Mouse (Mus musculus): ENCODE measurements around the gene Crcp. TPM values are rescaled to one million over a fixed set of nuclear protein-coding genes. Genes with fewer than 3 reads are reported as not detected.

Gene Crcp
- polyA plus RNA-seq, 1 experiment: 56.5 TPM

- TF ChIP-seq CTCF (IDR thresholded peaks at IDR 0.05; ENCODE audit: control insufficient read depth, insufficient read depth, insufficient replicate concordance, low read depth, low read length) (no peak), POLR2A (IDR thresholded peaks at IDR 0.05; ENCODE audit: control insufficient read depth, low read depth, low read length) (no peak)
- Histone ChIP-seq H3K36me3 (ENCODE audit: control insufficient read depth, insufficient read depth, low read length) (no peaks in the 10 kb centered on the region), H3K27ac (ENCODE audit: control insufficient read depth, insufficient read depth, low read depth, low read length) (no peak overlapping the region), H3K4me3 (ENCODE audit: control insufficient read depth, low read depth, low read length) (no peak overlapping the region), H3K27me3 (ENCODE audit: control insufficient read depth, insufficient read depth, low read length) (no peaks in the 10 kb centered on the region), H3K4me1 (ENCODE audit: control insufficient read depth, insufficient read depth, low read length) (peaks cover 10% of the 10 kb centered on the region)
These were observed 45.4 kb downstream of the Crcp start for GRCm38 (mm10) chr5:130074491-130074890.

GRCm38 (mm10) chr5:130076396-130076795, 47.3 kb downstream of the Crcp start:
- TF ChIP-seq CTCF (IDR thresholded peaks at IDR 0.05; ENCODE audit: control insufficient read depth, insufficient read depth, insufficient replicate concordance, low read depth, low read length) (no peak), POLR2A (IDR thresholded peaks at IDR 0.05; ENCODE audit: control insufficient read depth, low read depth, low read length) (no peak)
- no peak overlapping the region for H3K4me3 ChIP-seq (ENCODE audit: control insufficient read depth, low read depth, low read length)
- no peaks in the 10 kb centered on the region for H3K27me3 ChIP-seq (ENCODE audit: control insufficient read depth, insufficient read depth, low read length)
- no peaks in the 10 kb centered on the region for H3K36me3 ChIP-seq (ENCODE audit: control insufficient read depth, insufficient read depth, low read length)
- no peak overlapping the region for H3K27ac ChIP-seq (ENCODE audit: control insufficient read depth, insufficient read depth, low read depth, low read length)
- peaks cover 12% of the 10 kb centered on the region for H3K4me1 ChIP-seq (ENCODE audit: control insufficient read depth, insufficient read depth, low read length)

- Histone ChIP-seq H3K27ac (ENCODE audit: control insufficient read depth, insufficient read depth, low read depth, low read length) (peak overlapping the region; percentile 82), H3K4me1 (ENCODE audit: control insufficient read depth, insufficient read depth, low read length) (peaks cover 12% of the 10 kb centered on the region), H3K27me3 (ENCODE audit: control insufficient read depth, insufficient read depth, low read length) (no peaks in the 10 kb centered on the region), H3K4me3 (ENCODE audit: control insufficient read depth, low read depth, low read length) (no peak overlapping the region), H3K36me3 (ENCODE audit: control insufficient read depth, insufficient read depth, low read length) (no peaks in the 10 kb centered on the region)
- TF ChIP-seq CTCF (IDR thresholded peaks at IDR 0.05; ENCODE audit: control insufficient read depth, insufficient read depth, insufficient replicate concordance, low read depth, low read length) (no peak), POLR2A (IDR thresholded peaks at IDR 0.05; ENCODE audit: control insufficient read depth, low read depth, low read length) (no peak)
These were observed 49.2 kb downstream of the Crcp start for GRCm38 (mm10) chr5:130078096-130078833.

- Histone ChIP-seq H3K27me3 (ENCODE audit: control insufficient read depth, insufficient read depth, low read length) (no peaks in the 10 kb centered on the region), H3K27ac (ENCODE audit: control insufficient read depth, insufficient read depth, low read depth, low read length) (peak overlapping the region; percentile 82), H3K4me1 (ENCODE audit: control insufficient read depth, insufficient read depth, low read length) (peaks cover 12% of the 10 kb centered on the region)
These were observed 49.7 kb downstream of the Crcp start for GRCm38 (mm10) chr5:130078834-130079156.

GRCm38 (mm10) chr5:130079202-130080050, 50.3 kb downstream of the Crcp start:
- Histone ChIP-seq H3K4me3 (ENCODE audit: control insufficient read depth, low read depth, low read length) (peak overlapping the region; percentile 86), H3K4me1 (ENCODE audit: control insufficient read depth, insufficient read depth, low read length) (peaks cover 12% of the 10 kb centered on the region), H3K27ac (ENCODE audit: control insufficient read depth, insufficient read depth, low read depth, low read length) (peak overlapping the region; percentile 82), H3K27me3 (ENCODE audit: control insufficient read depth, insufficient read depth, low read length) (no peaks in the 10 kb centered on the region), H3K36me3 (ENCODE audit: control insufficient read depth, insufficient read depth, low read length) (no peaks in the 10 kb centered on the region)
- TF ChIP-seq CTCF (IDR thresholded peaks at IDR 0.05; ENCODE audit: control insufficient read depth, insufficient read depth, insufficient replicate concordance, low read depth, low read length): no peak
- TF ChIP-seq POLR2A (IDR thresholded peaks at IDR 0.05; ENCODE audit: control insufficient read depth, low read depth, low read length): peak; percentile 93

More at GRCm38 (mm10) chr5:130078834-130079156, 49.7 kb downstream of the Crcp start:
- no peak for TF ChIP-seq CTCF (IDR thresholded peaks at IDR 0.05; ENCODE audit: control insufficient read depth, insufficient read depth, insufficient replicate concordance, low read depth, low read length)
- no peak for TF ChIP-seq POLR2A (IDR thresholded peaks at IDR 0.05; ENCODE audit: control insufficient read depth, low read depth, low read length)
- H3K36me3 ChIP-seq (ENCODE audit: control insufficient read depth, insufficient read depth, low read length): no peaks in the 10 kb centered on the region
- peak overlapping the region; percentile 86 for H3K4me3 ChIP-seq (ENCODE audit: control insufficient read depth, low read depth, low read length)

GRCm38 (mm10) chr5:130080051-130080681, 51.1 kb downstream of the Crcp start:
- Histone ChIP-seq H3K27ac (ENCODE audit: control insufficient read depth, insufficient read depth, low read depth, low read length) (no peak overlapping the region), H3K4me1 (ENCODE audit: control insufficient read depth, insufficient read depth, low read length) (peaks cover 12% of the 10 kb centered on the region), H3K36me3 (ENCODE audit: control insufficient read depth, insufficient read depth, low read length) (no peaks in the 10 kb centered on the region), H3K4me3 (ENCODE audit: control insufficient read depth, low read depth, low read length) (peak overlapping the region; percentile 86), H3K27me3 (ENCODE audit: control insufficient read depth, insufficient read depth, low read length) (no peaks in the 10 kb centered on the region)
- peak; percentile 10; the same call in 1 of the 2 replicates for TF ChIP-seq CTCF (IDR thresholded peaks at IDR 0.05; ENCODE audit: control insufficient read depth, insufficient read depth, insufficient replicate concordance, low read depth, low read length)
- TF ChIP-seq POLR2A (IDR thresholded peaks at IDR 0.05; ENCODE audit: control insufficient read depth, low read depth, low read length): no peak
